Mouse (Mus musculus): ENCODE measurements around the gene Sp6. TPM values are rescaled to one million over a fixed set of nuclear protein-coding genes. Genes with fewer than 3 reads are reported as not detected.

The Sp6 gene
- polyA plus RNA-seq, 1 experiment: 0.22 TPM

DNA sequence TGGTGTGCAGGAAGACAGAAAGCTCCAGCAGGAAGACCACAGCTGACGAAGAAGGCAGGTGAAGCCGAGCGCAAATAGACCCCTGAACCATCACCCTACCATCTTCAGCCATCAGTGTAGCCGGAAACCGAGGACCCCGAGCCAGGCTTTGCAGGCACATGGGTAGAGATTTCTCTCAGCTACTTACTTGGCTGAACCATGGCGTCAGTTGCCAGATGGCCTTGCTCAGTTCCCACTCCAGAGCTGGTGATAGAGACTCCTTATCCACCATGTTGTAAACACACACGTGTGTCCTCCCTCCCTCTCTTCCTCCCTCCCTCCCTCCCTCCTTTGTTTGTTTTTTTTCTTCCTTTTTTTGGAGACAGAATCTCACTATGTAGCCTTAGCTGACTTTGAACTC, 61.0 kb downstream of the Sp6 start:
- no peaks in the 10 kb centered on the region for H3K4me1 ChIP-seq (ENCODE audit: control insufficient read depth, insufficient read depth, low read length)
- no peaks in the 10 kb centered on the region for H3K27me3 ChIP-seq (ENCODE audit: control insufficient read depth, insufficient read depth, low read length)
- H3K27ac ChIP-seq (ENCODE audit: control insufficient read depth, insufficient read depth, low read depth, low read length): no peak overlapping the region
- H3K4me3 ChIP-seq (ENCODE audit: control insufficient read depth, low read depth, low read length): no peak overlapping the region
- H3K36me3 ChIP-seq (ENCODE audit: control insufficient read depth, insufficient read depth, low read length): no peaks in the 10 kb centered on the region
- no peak for TF ChIP-seq POLR2A (IDR thresholded peaks at IDR 0.05; ENCODE audit: control insufficient read depth, low read depth, low read length)
- TF ChIP-seq CTCF (IDR thresholded peaks at IDR 0.05; ENCODE audit: control insufficient read depth, insufficient read depth, insufficient replicate concordance, low read depth, low read length): no peak

Other genes with a start within 250 kb of the Sp6 start
- gene Snx11, start 235.8 kb upstream of the Sp6 start, polyA plus RNA-seq (2012; rRNA removed): 15.2 and 16.8 TPM in 2 replicates
- gene Cbx1, start 224.3 kb upstream of the Sp6 start, polyA plus RNA-seq (2012; rRNA removed): 15.4 and 16.6 TPM in 2 replicates
- 46.7 and 59.1 TPM in 2 replicates for gene Nfe2l1, start 183.4 kb upstream of the Sp6 start, polyA plus RNA-seq (2012; rRNA removed)
- 5.3 and 6.7 TPM in 2 replicates for gene Copz2, start 163.5 kb upstream of the Sp6 start, polyA plus RNA-seq (2012; rRNA removed)
- 75.0 and 77.8 TPM in 2 replicates for gene Cdk5rap3, start 96.9 kb upstream of the Sp6 start, polyA plus RNA-seq (2012; rRNA removed)
- 2.1 and 4.0 TPM in 2 replicates for gene Prr15l, start 85.3 kb upstream of the Sp6 start, polyA plus RNA-seq (2012; rRNA removed)
- 3.8 and 5.4 TPM in 2 replicates for gene Pnpo, start 69.4 kb upstream of the Sp6 start, polyA plus RNA-seq (2012; rRNA removed)
- gene Sp2, start 30.4 kb upstream of the Sp6 start, polyA plus RNA-seq (2012; rRNA removed): 16.4 and 17.9 TPM in 2 replicates
- 8.9 and 9.4 TPM in 2 replicates for gene Scrn2, start 16.5 kb downstream of the Sp6 start, polyA plus RNA-seq (2012; rRNA removed)
- 795 and 824 TPM in 2 replicates for gene Lrrc46, start 28.0 kb downstream of the Sp6 start, polyA plus RNA-seq (2012; rRNA removed)
- 41.7 and 47.6 TPM in 2 replicates for gene Mrpl10, start 28.2 kb downstream of the Sp6 start, polyA plus RNA-seq (2012; rRNA removed)
- 75.7 and 82.3 TPM in 2 replicates for gene Osbpl7, start 37.2 kb downstream of the Sp6 start, polyA plus RNA-seq (2012; rRNA removed)
- gene Tbx21, start 101.9 kb downstream of the Sp6 start, polyA plus RNA-seq (2012; rRNA removed): 0.14 and 0.22 TPM in 2 replicates
- 2.4 and 2.7 TPM in 2 replicates for gene Tbkbp1, start 138.1 kb downstream of the Sp6 start, polyA plus RNA-seq (2012; rRNA removed)
- gene Kpnb1, start 174.5 kb downstream of the Sp6 start, polyA plus RNA-seq (2012; rRNA removed): 37.5 and 40.3 TPM in 2 replicates